Mouse (Mus musculus) lung, postnatal 0 days (tissue): ENCODE measurements at regions not wholly inside any gene's neighbourhood (a gene's known extent, or its start where the extent isn't known, plus 50 kb on each side); places are given as distances from the start of the nearest gene placed in this dataset.

Experiments
- CTCF ChIP-seq: IDR thresholded peaks from 2 replicates; pipeline ENCODE4 v1.5.1; 2016; ENCODE audit warnings: antibody characterized with exemption, mild to moderate bottlenecking
- EP300 ChIP-seq: IDR thresholded peaks from 2 replicates; pipeline ENCODE4 v1.6.1; 2016; ENCODE audit warnings: antibody characterized with exemption, mild to moderate bottlenecking, control low read depth

DNA sequence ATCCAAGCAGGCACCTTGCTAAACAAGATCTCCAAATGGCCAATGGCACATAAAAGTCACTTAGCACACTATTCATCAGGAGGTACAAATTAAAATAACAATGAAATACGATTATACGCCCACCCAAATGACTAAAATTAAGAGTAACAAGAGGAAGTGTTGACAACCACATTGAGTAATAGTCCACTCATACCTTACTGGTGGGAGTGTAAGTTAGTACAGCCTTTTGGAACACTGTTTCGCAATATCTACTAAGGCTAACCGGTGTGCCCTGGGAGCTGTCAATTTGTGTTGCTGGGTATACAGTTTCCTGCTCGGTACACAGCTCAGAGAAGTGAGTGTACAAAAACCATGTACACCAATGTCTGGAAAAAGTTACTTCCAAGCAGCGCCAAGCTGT, 81.8 kb upstream of the Trim2 start:
- TF ChIP-seq EP300: peak; percentile 55; the same call in 1 of the 2 replicates
- TF ChIP-seq CTCF: no peak
